Mouse (Mus musculus): ENCODE results near the gene Ttc21b.

- no peak for TF ChIP-seq CTCF (IDR thresholded peaks at IDR 0.05; ENCODE audit: borderline replicate concordance, insufficient read depth, low read depth, low read length)
- TF ChIP-seq POLR2A (IDR thresholded peaks at IDR 0.05; ENCODE audit: borderline replicate concordance, insufficient read depth, low read length): no peak
Observed at GRCm38 (mm10) chr2:66177017-66177416, 79.4 kb downstream of the Ttc21b start.
